Comparison of ENCODE assay signal across 8 mouse cellular contexts in genomic region chr4:150338906-150339650, GRCm38 (mm10). TPM values are rescaled to one million over a fixed set of nuclear protein-coding genes. Genes with fewer than 3 reads are reported as not detected.
DNase-seq lines count a peak whose midpoint lies in the region; ATAC-seq lines count a peak whose summit lies in the region.

No protein-coding gene starts in this region.

- intact Hi-C loops in left cerebral cortex, postnatal 4 days (cut with DNase I): no loop called here

- no peak for DNase-seq in limb, embryonic 11.5 days (ENCODE audit: low spot score)
- DNase-seq in limb, embryonic 10.5 days (ENCODE audit: low spot score): no peak
- DNase-seq in cerebellum, adult 18-20 months: peak; percentile 62 to 75
- peak; percentile 69 for DNase-seq in left cerebral cortex, postnatal 4 days
- peak; percentile 40 for DNase-seq in thymus, postnatal 25 days
- no peak for DNase-seq in urinary bladder, postnatal 10 days (ENCODE audit: low spot score)
- no peak for DNase-seq in urinary bladder, postnatal 25 days (ENCODE audit: low spot score)

- no peak overlapping the region for H3K4me2 ChIP-seq in limb, embryonic 11.5 days (ENCODE audit: low read depth, severe bottlenecking)
- H3K4me2 ChIP-seq in hindbrain, embryonic 13.5 days: no peak overlapping the region

- H3K9ac ChIP-seq in limb, embryonic 11.5 days (ENCODE audit: low read length): no peak overlapping the region
- H3K9ac ChIP-seq in hindbrain, embryonic 13.5 days: no peak overlapping the region

- H3K4me1 ChIP-seq in limb, embryonic 11.5 days (ENCODE audit: control insufficient read depth, insufficient read depth, low read length): peaks cover 3% of the 10 kb centered on the region; the same call in 1 of the 2 replicates
- H3K4me1 ChIP-seq in limb, embryonic 10.5 days: peaks cover 9% of the 10 kb centered on the region; the same call in 1 of the 2 replicates
- H3K4me1 ChIP-seq in hindbrain, embryonic 13.5 days (replicated peaks): peaks cover 51% of the 10 kb centered on the region

- ATAC-seq in limb, embryonic 11.5 days (ENCODE audit: insufficient number of reproducible peaks, low FRiP score, low TSS enrichment, low read depth): no peak
- ATAC-seq in hindbrain, embryonic 13.5 days (ENCODE audit: low FRiP score): peak; percentile 59; the same call in 1 of the 2 replicates

- WGBS in limb, embryonic 11.5 days: 72% methylated on average over 8 of the region's 8 CpGs
- 82% methylated on average over 8 of the region's 8 CpGs for WGBS in limb, embryonic 10.5 days
- 31% methylated on average over 8 of the region's 8 CpGs for WGBS in hindbrain, embryonic 13.5 days

- H3K4me3 ChIP-seq in limb, embryonic 11.5 days (ENCODE audit: low read depth, low read length): no peak overlapping the region
- H3K4me3 ChIP-seq in limb, embryonic 10.5 days: no peak overlapping the region
- no peak overlapping the region for H3K4me3 ChIP-seq in hindbrain, embryonic 13.5 days

- no peaks in the 10 kb centered on the region for H3K36me3 ChIP-seq in limb, embryonic 11.5 days (ENCODE audit: control insufficient read depth, insufficient read depth, low read length)
- 0 out of 2 replicates have a peak, but pooled peaks cover 3% of the 10 kb centered on the region for H3K36me3 ChIP-seq in limb, embryonic 10.5 days
- no peaks in the 10 kb centered on the region for H3K36me3 ChIP-seq in hindbrain, embryonic 13.5 days

- 0 out of 2 replicates have a peak overlapping the region, but pooled peaks have one; percentile 14 for H3K27ac ChIP-seq in limb, embryonic 11.5 days (replicated peaks; ENCODE audit: low read depth, low read length)
- H3K27ac ChIP-seq in limb, embryonic 10.5 days: no peak overlapping the region
- peak overlapping the region; percentile 68 for H3K27ac ChIP-seq in hindbrain, embryonic 13.5 days

- no peaks in the 10 kb centered on the region for H3K27me3 ChIP-seq in limb, embryonic 11.5 days (ENCODE audit: control insufficient read depth, insufficient read depth, low read length)
- no peaks in the 10 kb centered on the region for H3K27me3 ChIP-seq in limb, embryonic 10.5 days (ENCODE audit: low read depth, poor library complexity, severe bottlenecking)
- H3K27me3 ChIP-seq in hindbrain, embryonic 13.5 days: no peaks in the 10 kb centered on the region

- no peaks in the 10 kb centered on the region for H3K9me3 ChIP-seq in limb, embryonic 11.5 days (ENCODE audit: control insufficient read depth, low read length)
- no peaks in the 10 kb centered on the region for H3K9me3 ChIP-seq in limb, embryonic 10.5 days (replicated peaks)
- H3K9me3 ChIP-seq in hindbrain, embryonic 13.5 days: no peaks in the 10 kb centered on the region

RNA-seq across cellular contexts. Expression of gene Rere, which starts 57.6 kb away (rescaled TPM):
- polyA plus RNA-seq in limb, embryonic 11.5 days (2014; fragmentation: Nextera tagmentation; extraction: Ambion mirVana): 37.9 and 44.9 TPM in 2 replicates
- 34.0 and 40.3 TPM in 2 replicates for polyA plus RNA-seq in limb, embryonic 10.5 days (2016; fragmentation: Nextera tagmentation; extraction: Ambion mirVana)
- 36.2 and 39.0 TPM in 2 replicates for polyA plus RNA-seq in hindbrain, embryonic 13.5 days (2015; fragmentation: Nextera tagmentation; extraction: Ambion mirVana)
- total RNA-seq in left cerebral cortex, postnatal 4 days (2021): 100 to 1,000 TPM in 1 of 2 experiments, 10 to 100 TPM in 1; 98.6 to 106 TPM

Comparison
In these comparisons a context has a peak if more than half of its experiments do, and no peak if none do; other contexts are left out.
1. DNase-seq: peak in cerebellum, adult 18-20 months (2 of 2), left cerebral cortex, postnatal 4 days (single experiment) and thymus, postnatal 25 days (single experiment); none in limb, embryonic 11.5 days (single experiment), limb, embryonic 10.5 days (single experiment), urinary bladder, postnatal 10 days (single experiment) and urinary bladder, postnatal 25 days (single experiment).